Mouse (Mus musculus) cerebellum, adult 9-11 months (tissue): ENCODE measurements around the gene Klhdc8a.
"Not testable (repeated sequence)": the region's sequence is repeated elsewhere in the genome, so short reads cannot be mapped to it uniquely, and the experiment has no call there.

Experiments
- DNase-seq: peaks from one replicate; pipeline ENCODE4 v3.0.0; 2022

Klhdc8a gene

GRCm38 (mm10) chr1:132298425-132298800 is at the start of gene Klhdc8a:
Gene Klhdc8a, plus strand, starts transcription at chr1:132298626.
- DNase-seq, result peak; percentile 82

DNA sequence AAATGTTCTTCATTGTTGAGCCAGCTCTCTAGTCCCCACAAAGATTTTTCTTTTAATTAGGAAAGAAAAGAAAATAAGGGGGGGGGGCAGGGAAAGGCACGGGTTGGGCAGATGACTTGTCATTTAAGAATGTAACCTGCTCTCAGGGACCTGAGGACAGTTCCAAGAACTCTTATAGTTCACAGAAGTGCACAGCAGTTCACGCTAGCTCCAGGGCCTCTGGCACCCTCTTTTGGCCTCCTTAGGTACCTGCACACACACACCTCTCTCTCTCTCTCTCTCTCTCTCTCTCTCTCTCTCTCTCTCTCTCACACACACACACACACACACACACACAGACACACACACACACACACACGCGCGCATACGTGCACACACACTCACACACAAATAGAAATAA is 44.0 kb upstream of the Klhdc8a start:
- DNase-seq, result no peak

- DNase-seq, result no peak
Observed at GRCm38 (mm10) chr1:132260331-132260730, 38.1 kb upstream of the Klhdc8a start.

GRCm38 (mm10) chr1:132261058-132261457 is 37.4 kb upstream of the Klhdc8a start:
- no peak for DNase-seq

GRCm38 (mm10) chr1:132263618-132264017 is 34.8 kb upstream of the Klhdc8a start:
- no peak for DNase-seq

DNA sequence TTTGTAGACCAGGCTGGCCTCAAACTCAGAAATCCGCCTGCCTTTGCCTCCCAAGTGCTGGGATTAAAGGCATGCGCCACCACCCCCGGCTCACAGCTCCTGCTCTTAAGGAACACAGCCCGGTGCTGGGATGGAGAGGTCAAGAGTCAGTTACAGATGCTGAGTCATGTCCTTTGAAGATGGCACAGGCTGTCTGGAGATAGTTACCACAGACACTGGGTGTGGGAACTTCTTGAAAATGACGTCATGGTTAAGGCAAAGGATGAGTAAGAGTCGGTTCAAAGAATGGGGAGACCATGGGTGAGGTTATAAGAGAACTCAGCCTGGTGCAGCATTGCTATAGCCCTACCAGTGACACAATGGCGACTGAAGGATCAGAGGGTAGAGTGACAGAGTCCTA is 33.8 kb upstream of the Klhdc8a start:
- DNase-seq, result no peak

DNA sequence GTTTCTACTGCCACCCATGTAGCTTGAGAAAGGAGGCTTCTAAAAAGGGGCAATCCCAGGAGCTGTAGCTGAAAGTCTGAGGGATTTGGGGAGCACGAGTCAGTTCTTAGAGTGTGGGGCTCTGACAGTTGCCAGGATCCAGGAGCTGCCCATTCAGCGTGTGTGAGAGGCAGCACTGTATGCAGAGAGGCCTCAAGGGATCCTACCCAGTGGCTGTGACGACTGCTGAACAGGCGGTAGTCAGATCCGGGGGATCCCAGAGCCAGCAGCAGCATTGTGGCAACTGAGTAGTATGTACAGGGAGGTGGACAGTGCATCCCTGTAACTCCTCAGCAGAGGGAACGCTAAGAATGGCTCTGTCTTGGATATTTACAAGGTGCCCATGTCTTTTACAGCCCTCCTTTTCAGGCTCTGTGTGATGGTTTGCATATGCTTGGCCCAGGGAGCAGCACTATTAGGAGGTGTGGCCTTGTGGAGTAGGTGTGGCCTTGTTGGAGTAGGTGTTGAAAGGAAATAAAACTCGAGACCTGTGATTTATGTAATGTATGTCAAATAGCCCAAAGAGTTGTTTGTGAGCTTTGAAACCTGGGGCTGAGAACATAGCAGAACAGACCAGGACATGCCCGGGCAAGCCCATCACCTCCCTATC is 33.1 kb upstream of the Klhdc8a start:
- DNase-seq, result no peak

DNA sequence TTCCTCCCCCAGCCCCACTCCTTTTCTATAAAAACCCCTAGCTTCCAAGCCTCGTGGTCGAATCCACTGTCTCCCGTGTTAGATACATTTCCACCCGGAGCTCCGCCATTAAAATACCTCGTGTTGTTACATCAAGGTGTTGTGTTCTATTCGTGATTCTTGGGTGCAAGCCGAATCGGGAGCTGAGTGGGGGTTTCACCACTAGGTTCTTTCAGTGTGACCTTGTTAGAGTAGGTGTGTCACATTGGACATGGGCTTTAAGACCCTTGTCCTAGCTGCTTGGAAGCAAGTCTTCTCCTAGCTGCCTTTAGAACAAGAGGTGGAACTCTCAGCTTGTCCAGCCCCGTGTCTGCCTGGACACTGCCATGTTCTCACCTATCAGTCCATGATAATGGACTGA is 32.5 kb upstream of the Klhdc8a start:
- no peak for DNase-seq

GRCm38 (mm10) chr1:132266791-132267557 is 31.5 kb upstream of the Klhdc8a start:
- no peak for DNase-seq

DNA sequence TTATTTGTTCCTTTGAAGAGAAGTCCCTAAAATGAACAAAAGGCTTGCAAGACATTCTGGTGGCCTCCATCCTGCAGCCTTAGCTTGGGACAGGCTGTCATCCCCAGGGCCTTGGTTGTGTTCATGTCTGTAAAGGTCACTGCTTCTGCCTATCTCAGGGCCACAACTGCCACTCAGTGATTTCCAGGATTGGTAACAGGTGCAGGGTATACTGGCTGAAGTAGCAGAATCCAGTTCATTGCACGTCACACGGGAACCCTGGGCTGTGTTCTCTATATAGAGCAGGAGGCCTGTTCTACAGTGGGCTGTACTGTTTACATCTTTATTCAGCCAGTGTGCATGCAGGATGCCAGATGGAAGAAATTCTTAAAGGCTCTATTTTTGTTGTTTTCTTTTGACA is 30.5 kb upstream of the Klhdc8a start:
- no peak for DNase-seq

DNA sequence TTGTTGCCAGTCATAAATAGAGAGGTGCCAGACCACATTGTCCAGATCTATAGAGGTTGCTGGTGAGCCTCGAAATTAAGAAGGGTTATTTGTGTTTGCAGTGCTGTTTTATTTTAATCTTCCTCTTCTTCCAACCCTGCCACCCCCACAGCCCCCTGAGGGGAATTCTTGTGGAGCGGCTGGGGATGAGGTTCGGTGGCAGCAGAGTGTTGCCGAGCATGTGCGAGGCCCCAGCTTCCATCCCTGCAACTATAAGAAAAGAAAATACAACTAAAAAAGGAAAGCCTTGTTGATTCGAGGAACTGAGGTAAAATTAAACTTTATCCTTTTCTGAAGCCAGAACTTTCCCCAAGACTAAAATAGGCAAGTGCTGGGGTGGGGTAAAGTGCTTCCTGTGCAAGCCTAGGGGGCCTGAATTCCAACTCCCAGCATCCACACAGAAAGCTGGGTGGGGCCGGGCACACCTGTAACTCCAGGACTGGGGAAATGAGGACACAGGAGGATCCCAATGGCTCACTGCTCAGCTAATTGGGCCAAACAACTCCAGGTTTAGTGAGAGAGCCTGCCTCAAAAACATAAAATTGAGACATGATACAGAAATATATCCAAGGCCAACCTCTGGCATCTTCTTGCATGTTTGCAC is 29.9 kb upstream of the Klhdc8a start:
- DNase-seq, result no peak

GRCm38 (mm10) chr1:132271237-132271636 is 27.2 kb upstream of the Klhdc8a start:
- DNase-seq, result no peak

GRCm38 (mm10) chr1:132276694-132277093 is 21.7 kb upstream of the Klhdc8a start:
- DNase-seq, result no peak

- DNase-seq, result no peak
Observed at GRCm38 (mm10) chr1:132277124-132277523, 21.3 kb upstream of the Klhdc8a start.

- not testable (repeated sequence) for DNase-seq
Observed at GRCm38 (mm10) chr1:132280636-132281035, 17.8 kb upstream of the Klhdc8a start.

GRCm38 (mm10) chr1:132281523-132282176 is 16.8 kb upstream of the Klhdc8a start:
- no peak for DNase-seq

GRCm38 (mm10) chr1:132282177-132282536 is 16.3 kb upstream of the Klhdc8a start:
- DNase-seq, result no peak

DNA sequence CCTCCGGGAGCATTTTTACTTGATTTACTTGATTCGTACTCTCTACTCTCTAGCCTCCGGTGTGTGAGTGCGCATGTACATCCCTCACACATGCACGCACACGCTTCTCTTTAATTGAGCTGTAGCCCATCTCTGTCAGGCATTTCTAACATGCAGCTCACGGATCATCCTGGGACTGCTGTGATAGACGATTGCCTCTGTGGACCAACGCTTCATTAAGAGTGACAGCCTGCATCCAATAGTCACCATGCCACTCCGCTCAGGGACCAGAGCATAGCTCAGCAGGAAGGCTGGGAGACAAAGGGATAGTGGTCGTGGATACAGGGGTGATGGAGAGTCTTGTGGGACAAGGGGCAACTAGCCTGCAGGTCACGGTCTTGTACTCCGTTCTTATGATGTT is 15.4 kb upstream of the Klhdc8a start:
- DNase-seq, result no peak

- no peak for DNase-seq
Observed at GRCm38 (mm10) chr1:132286735-132287134, 11.7 kb upstream of the Klhdc8a start.

DNA sequence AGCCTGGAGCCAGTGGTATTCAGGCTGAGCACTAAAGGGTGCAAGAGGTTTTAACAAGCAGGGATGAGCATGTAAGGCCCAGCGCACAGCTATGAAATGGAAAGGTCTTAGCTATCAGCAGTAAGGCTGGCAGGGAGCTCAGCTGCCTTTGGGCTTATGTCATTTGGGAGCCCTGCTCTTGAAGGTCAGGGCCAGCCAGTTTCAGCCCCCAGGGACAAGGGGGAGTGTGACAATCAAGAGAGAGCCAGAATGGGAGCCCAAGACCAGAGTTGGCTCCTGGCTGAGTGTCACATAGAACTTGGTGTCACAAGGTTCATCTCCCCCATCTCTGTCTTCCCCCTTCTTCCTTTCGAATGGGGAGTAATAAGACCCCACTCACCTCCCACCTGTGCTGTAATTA is 11.0 kb upstream of the Klhdc8a start:
- peak; percentile 3 for DNase-seq

- peak; percentile 9 for DNase-seq
Observed at GRCm38 (mm10) chr1:132287991-132288451, 10.4 kb upstream of the Klhdc8a start.

DNA sequence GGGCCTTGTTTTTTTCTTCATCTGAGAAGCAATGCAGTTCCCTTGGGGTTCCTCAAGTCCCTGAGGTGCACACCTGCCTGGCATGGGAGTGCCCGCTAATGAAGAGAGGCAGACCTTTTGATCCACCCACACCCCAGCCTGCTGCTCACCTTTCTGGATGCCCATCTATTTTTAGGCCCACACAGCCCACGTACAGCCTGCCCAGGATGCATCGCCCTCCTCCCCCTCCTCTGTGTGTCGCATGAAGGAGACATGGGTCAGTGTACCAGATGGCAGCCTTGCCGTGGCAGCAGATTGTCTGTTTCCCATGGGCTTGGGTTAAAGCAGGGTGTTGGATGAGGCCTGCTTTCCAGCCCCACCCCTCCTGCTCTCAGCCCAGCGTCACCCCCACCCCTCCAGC is 8.5 kb upstream of the Klhdc8a start:
- peak; percentile 69 for DNase-seq

- DNase-seq, result peak; percentile 11
Observed at GRCm38 (mm10) chr1:132290921-132291675, 7.3 kb upstream of the Klhdc8a start.
